Mouse (Mus musculus) granulocyte monocyte progenitor cell, adult 5-6 weeks (primary cell): ENCODE results near the gene Pakap. TPM values are rescaled to one million over a fixed set of nuclear protein-coding genes. Genes with fewer than 3 reads are reported as not detected.

Source experiments
- ATAC-seq: replicated peaks from 2 replicates; pipeline ENCODE4 v1.8.0; 2016; ENCODE audit warnings: mild to moderate bottlenecking, moderate TSS enrichment, inconsistent platforms; ENCODE audit not compliant: poor library complexity, severe bottlenecking
- total RNA-seq, 2 experiments: library from RNA; stranded (forward) in 1 of 2; stranded (reverse) in 1 of 2; fragments of 200-712, 200-1000 nt in 1 of 2; fragments of >200 nt in 1 of 2; fragmentation: Nextera tagmentation in 1 of 2; gene quantifications; 2 replicates each; pipeline ENCODE4 v1.2.3; 2014 to 2017

Pakap gene
- total RNA-seq, 2 experiments from 2014 or later, result 0.10 TPM; not detected in 1

DNA sequence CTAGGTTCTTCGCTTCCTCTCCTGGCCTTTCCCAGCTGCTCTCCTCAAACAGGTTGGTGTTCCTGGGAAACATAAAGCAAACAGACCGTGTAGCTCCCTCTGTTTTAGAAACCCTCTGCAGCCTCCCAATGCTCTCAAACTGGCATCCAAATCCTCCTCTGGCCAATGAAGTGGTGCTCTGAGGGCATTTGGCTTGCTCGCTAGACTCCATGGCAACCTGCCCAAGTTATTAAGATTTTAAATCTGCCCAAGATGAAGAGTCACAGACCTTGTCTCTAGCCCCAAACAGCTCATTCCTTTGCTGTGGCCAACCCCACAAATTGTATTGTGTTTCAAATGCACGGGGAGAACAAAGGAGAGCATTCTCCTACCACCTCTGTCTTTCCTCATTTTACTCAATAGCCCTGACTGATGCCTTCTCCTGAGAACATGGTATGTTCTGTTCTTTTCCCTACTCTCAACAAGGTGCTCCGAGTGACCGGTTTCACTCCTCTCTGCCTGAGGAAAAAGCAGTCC lies 356.6 kb downstream of the Pakap start:
- no peak for ATAC-seq

DNA sequence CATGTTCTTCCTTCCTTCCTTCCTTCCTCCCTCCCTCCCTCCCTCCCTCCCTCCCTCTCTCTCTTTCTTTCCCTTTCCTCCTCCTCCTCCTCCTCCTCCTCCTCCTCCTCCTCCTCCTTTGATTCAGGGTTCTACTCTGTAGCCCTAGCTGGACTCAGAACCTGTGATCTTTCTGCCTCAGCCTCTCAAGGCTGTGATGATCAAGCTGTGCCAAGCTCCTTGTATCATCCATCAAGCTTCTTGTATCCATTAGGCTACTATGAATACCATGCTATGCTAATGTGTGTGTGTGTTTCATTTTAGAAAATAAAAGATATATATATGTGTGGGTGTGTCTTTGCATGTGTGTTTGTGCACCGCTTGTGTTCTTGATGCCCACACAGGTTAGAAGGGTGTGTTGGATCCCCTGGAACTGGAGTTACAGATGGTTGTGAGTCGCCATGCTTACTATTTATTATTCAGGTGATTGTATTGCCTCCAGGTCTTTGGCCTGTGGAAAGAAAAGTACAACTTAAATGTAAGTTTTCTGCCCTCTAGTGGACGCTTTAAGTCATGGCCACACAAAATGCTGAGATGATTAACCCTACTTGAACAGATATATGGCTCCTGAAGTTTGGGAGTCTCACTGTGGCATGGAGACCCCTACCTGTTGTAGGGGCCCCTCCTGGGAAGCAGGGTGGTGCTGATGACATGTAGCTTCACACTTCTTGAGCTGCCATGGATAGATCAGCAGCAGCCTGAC lies 359.7 kb downstream of the Pakap start:
- ATAC-seq, result no peak

DNA sequence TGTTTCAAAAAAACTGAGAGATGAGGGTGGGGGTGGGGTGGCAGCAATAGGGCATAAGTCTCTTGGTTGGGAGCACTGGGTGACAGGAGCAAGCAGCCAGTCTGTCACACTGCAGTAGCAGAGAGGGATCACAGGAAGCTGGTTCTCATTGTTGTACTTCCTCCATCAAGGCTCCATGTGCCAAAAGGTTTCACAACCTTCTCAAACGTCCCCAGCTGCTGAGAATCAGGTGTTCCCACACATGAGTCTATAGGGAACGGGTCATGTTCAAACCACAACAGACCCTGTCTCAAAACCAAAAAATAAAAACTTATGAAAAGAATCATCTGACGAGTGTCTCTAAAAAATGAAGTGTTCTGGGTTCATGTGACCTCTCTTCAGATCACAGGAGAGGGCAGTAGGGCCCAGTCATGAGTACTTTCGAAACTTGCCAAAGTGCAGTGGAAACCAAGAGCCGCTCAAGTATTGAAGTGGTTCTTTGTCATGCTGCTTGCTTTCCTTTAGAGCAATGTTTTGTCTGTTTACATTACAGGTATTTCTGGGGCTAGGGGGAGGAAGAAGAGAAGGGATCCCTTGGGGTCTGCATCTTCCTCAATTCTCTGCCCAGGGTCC lies 362.7 kb downstream of the Pakap start:
- ATAC-seq, result peak; percentile 93

DNA sequence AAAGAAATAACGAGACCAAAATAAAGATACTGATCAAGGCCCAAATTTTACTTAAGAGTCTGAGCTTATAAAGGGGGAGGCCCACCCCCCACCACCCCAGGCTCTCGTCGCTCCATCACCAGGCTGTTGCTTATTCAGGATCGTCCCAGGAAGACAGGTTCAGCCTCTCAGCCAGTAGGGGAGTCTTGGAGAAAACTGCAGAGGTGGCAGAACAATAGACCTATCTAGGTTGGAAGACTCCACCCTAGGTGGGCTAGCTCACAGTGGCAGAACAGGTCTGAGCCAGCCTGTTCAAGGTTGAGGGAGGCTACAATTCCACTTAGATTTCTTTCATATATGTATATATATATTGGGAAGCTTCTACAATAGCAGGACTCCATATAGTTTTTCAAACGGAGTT lies 366.2 kb downstream of the Pakap start:
- ATAC-seq, result no peak

DNA sequence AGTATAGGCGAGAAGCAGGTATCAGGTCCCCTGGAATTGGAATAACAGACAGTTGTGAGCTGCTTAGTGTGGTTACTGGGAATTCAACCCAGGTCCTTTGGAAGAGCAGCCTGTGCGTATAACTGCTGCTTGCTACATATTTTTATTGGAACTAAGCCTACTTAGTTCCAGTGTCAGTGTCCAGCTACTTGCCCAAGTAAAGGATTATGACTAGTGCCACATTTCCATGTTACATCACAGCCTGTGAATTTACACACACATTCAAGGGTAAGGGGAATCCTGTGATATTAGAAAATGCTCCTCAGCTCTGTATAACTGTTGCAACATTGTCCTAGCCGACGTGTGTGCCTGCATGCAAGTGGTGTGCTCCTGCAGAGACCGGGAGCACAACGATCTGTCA lies 369.3 kb downstream of the Pakap start:
- no peak for ATAC-seq

DNA sequence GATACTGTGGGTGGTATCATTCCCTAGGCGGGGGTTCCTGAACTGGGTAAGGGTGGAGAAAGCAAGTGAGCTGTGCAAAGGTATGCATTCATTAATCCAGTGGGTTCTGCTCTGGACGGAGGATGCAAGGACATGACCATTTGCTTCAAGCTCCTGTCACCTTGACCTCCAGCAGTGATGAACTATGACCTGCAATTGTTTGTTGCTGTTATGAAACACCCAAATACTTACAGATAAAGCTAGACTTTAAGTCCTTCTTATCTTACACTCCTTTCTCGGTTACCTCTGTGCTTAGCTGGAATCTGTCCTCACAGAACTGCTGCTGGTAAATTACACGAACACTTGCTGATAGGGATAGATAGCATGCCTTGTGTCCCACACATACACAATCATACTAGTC lies 372.7 kb downstream of the Pakap start:
- no peak for ATAC-seq

DNA sequence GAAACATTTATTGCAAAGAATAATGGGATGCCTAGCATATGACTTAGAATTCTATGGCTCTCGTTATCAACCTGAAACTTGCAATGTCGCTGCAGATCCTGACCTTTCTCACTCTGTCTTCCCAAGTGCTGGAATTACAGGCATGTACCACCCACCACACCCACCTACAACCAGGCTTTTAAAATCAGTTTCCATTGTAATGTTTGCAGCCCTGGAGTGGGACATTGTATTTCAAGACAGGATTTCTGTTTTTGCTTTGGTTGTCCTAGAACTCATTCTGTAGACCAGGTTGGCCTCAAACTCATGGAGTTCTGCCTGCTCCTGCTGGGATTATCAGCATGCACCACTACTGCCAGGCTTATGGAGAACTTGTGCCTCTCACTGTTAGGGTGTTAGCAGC lies 374.9 kb downstream of the Pakap start:
- no peak for ATAC-seq

Other genes with a start within 250 kb of the Pakap start
- gene Palm2, start 133.9 kb upstream of the Pakap start, total RNA-seq (2014; fragmentation: Nextera tagmentation), result not detected in 2 replicates
- not detected in 2 replicates for gene Palm2, start 133.9 kb upstream of the Pakap start, total RNA-seq (2017)
- not detected in 2 replicates for gene Akap2, start 149.5 kb downstream of the Pakap start, total RNA-seq (2014; fragmentation: Nextera tagmentation)
- gene Akap2, start 149.5 kb downstream of the Pakap start, total RNA-seq (2017), result not detected in 2 replicates